Mouse (Mus musculus) MEL (cell line): ENCODE measurements around the gene Tmem235. TPM values are rescaled to one million over a fixed set of nuclear protein-coding genes. Genes with fewer than 3 reads are reported as not detected.

Experiments
- DNase-seq: peaks from one replicate; pipeline ENCODE4 v3.0.0; 2011; ENCODE audit warnings: low read depth, low spot score
- H3K27ac ChIP-seq: 2 replicates; pipeline ENCODE4 v1.5.1; 2012; ENCODE audit warnings: low read depth, mild to moderate bottlenecking, control low read depth, low read length, moderate library complexity; ENCODE audit not compliant: control insufficient read depth
- H3K27me3 ChIP-seq, 2 experiments: fragments of 150-350 bp in 1 of 2; sonication (generic) in 1 of 2; 2 replicates each; pipeline ENCODE4 v1.6.1; 2012; ENCODE audit warnings: low read length in 2 of 2, mild to moderate bottlenecking in 2 of 2, improper control_type of control experiment in 1 of 2, moderate library complexity in 1 of 2; ENCODE audit not compliant: insufficient read depth in 2 of 2, control insufficient read depth in 1 of 2
- H3K36me3 ChIP-seq, 2 experiments: 2 replicates each; pipeline ENCODE4 v1.6.1; 2012 to 2014; ENCODE audit warnings: low read length in 2 of 2, improper control_type of control experiment in 1 of 2, inconsistent platforms in 1 of 2, mild to moderate bottlenecking in 1 of 2; ENCODE audit not compliant: insufficient read depth in 2 of 2, control insufficient read depth in 1 of 2
- H3K4me1 ChIP-seq, 2 experiments: fragments of 150-350 bp in 1 of 2; sonication (generic) in 1 of 2; 2 replicates each; pipeline ENCODE4 v1.6.1; 2012; ENCODE audit warnings: low read length in 2 of 2, improper control_type of control experiment in 1 of 2, mild to moderate bottlenecking in 1 of 2; ENCODE audit not compliant: insufficient read depth in 2 of 2, control insufficient read depth in 1 of 2
- H3K4me3 ChIP-seq, 2 experiments: fragments of 150-350 bp in 1 of 2; sonication (generic) in 1 of 2; 2 replicates each; pipeline ENCODE4 v1.5.1; 2012; ENCODE audit warnings: low read depth in 2 of 2, low read length in 2 of 2, mild to moderate bottlenecking in 2 of 2, moderate library complexity in 2 of 2, control low read depth in 1 of 2, improper control_type of control experiment in 1 of 2; ENCODE audit not compliant: control insufficient read depth in 1 of 2, insufficient read depth in 1 of 2
- H3K79me2 ChIP-seq: 2 replicates; pipeline ENCODE4 v1.6.1; 2012; ENCODE audit warnings: mild to moderate bottlenecking, low read length, moderate library complexity; ENCODE audit not compliant: control insufficient read depth, poor library complexity, insufficient read depth
- H3K9ac ChIP-seq: 2 replicates; pipeline ENCODE4 v1.6.1; 2012; ENCODE audit warnings: low read depth, mild to moderate bottlenecking, control low read depth, low read length, moderate library complexity; ENCODE audit not compliant: control insufficient read depth, poor library complexity, severe bottlenecking
- H3K9me3 ChIP-seq: fragments of 150-350 bp; sonication (generic); replicated peaks from 2 replicates; pipeline ENCODE4 v1.6.1; 2012; ENCODE audit warnings: mild to moderate bottlenecking, low read length, improper control_type of control experiment, moderate library complexity; ENCODE audit not compliant: insufficient read depth
- CHD2 ChIP-seq: IDR thresholded peaks from 2 replicates; pipeline ENCODE4 v1.6.1; 2011; ENCODE audit warnings: low read length, improper control_type of control experiment
- CTCF ChIP-seq, 3 experiments: IDR thresholded peaks in 2 of 3; conservative IDR thresholded peaks in 1 of 3; 2 replicates each; pipeline ENCODE4 v1.5.1; 2011 to 2012; ENCODE audit warnings: low read length in 3 of 3, low read depth in 2 of 3, mild to moderate bottlenecking in 2 of 3, improper control_type of control experiment in 1 of 3, inconsistent platforms in 1 of 3, mixed read lengths in 1 of 3, moderate library complexity in 1 of 3; ENCODE audit not compliant: control insufficient read depth in 1 of 3, insufficient read depth in 1 of 3, poor library complexity in 1 of 3, severe bottlenecking in 1 of 3
- ELF1 ChIP-seq: IDR thresholded peaks from 2 replicates; pipeline ENCODE4 v1.6.1; 2014; ENCODE audit warnings: low read depth, mild to moderate bottlenecking, inconsistent platforms, low read length, improper control_type of control experiment, moderate library complexity
- EP300 ChIP-seq, 2 experiments: IDR thresholded peaks; 2 replicates each; pipeline ENCODE4 v1.6.1; 2011; ENCODE audit warnings: improper control_type of control experiment in 2 of 2, low read length in 2 of 2, low read depth in 1 of 2, mild to moderate bottlenecking in 1 of 2
- ETS1 ChIP-seq: IDR thresholded peaks from 2 replicates; pipeline ENCODE4 v1.6.1; 2012; ENCODE audit warnings: low read depth, mild to moderate bottlenecking, inconsistent platforms, low read length, improper control_type of control experiment, moderate library complexity
- GABPA ChIP-seq: IDR thresholded peaks from 2 replicates; pipeline ENCODE4 v1.6.1; 2012; ENCODE audit warnings: low read depth, mild to moderate bottlenecking, inconsistent platforms, low read length, improper control_type of control experiment, moderate library complexity
- GATA1 ChIP-seq: IDR thresholded peaks from 2 replicates; pipeline ENCODE4 v1.6.1; 2011; ENCODE audit warnings: low read depth, low read length, improper control_type of control experiment
- JUND ChIP-seq: IDR thresholded peaks from 2 replicates; pipeline ENCODE4 v1.6.1; 2011; ENCODE audit warnings: low read depth, mild to moderate bottlenecking, improper control_type of control experiment, low read length
- MAX ChIP-seq: IDR thresholded peaks from 2 replicates; pipeline ENCODE4 v1.6.1; 2011; ENCODE audit warnings: low read length, improper control_type of control experiment
- MAZ ChIP-seq: IDR thresholded peaks from 2 replicates; pipeline ENCODE4 v1.6.1; 2012; ENCODE audit warnings: low read depth, mild to moderate bottlenecking, inconsistent platforms, low read length, improper control_type of control experiment
- MYB ChIP-seq: IDR thresholded peaks from 2 replicates; pipeline ENCODE4 v1.6.1; 2011; ENCODE audit warnings: mild to moderate bottlenecking, low read depth, low read length, improper control_type of control experiment
- MYC ChIP-seq: IDR thresholded peaks from 2 replicates; pipeline ENCODE4 v1.6.1; 2011; ENCODE audit warnings: low read depth, mild to moderate bottlenecking, low read length, improper control_type of control experiment, moderate library complexity
- NELFE ChIP-seq: IDR thresholded peaks from 2 replicates; pipeline ENCODE4 v1.6.1; 2011; ENCODE audit warnings: low read depth, low read length, improper control_type of control experiment
- NRF1 ChIP-seq: IDR thresholded peaks from 2 replicates; pipeline ENCODE4 v1.6.1; 2014; ENCODE audit warnings: low read depth, mild to moderate bottlenecking, inconsistent platforms, low read length, improper control_type of control experiment, moderate library complexity; ENCODE audit not compliant: poor library complexity, insufficient read depth, severe bottlenecking
- POLR2A ChIP-seq, 2 experiments: IDR thresholded peaks; 2 replicates each; pipeline ENCODE4 v1.6.1; 2011 to 2012; ENCODE audit warnings: low read length in 2 of 2, mild to moderate bottlenecking in 2 of 2, control low read depth in 1 of 2, improper control_type of control experiment in 1 of 2, low read depth in 1 of 2, moderate library complexity in 1 of 2; ENCODE audit not compliant: control insufficient read depth in 1 of 2, insufficient read depth in 1 of 2, poor library complexity in 1 of 2
- POLR2AphosphoS5 ChIP-seq: IDR thresholded peaks from 2 replicates; pipeline ENCODE4 v1.6.1; 2012; ENCODE audit warnings: low read depth, borderline replicate concordance, mild to moderate bottlenecking, inconsistent platforms, low read length, moderate library complexity, mixed read lengths
- RAD21 ChIP-seq: IDR thresholded peaks from 2 replicates; pipeline ENCODE4 v1.6.1; 2011; ENCODE audit warnings: mild to moderate bottlenecking, low read depth, low read length, improper control_type of control experiment
- RCOR1 ChIP-seq: IDR thresholded peaks from 2 replicates; pipeline ENCODE4 v1.6.1; 2012; ENCODE audit warnings: low read depth, mild to moderate bottlenecking, inconsistent platforms, low read length, improper control_type of control experiment
- SIN3A ChIP-seq: IDR thresholded peaks from 2 replicates; pipeline ENCODE4 v1.6.1; 2012; ENCODE audit warnings: low read length, improper control_type of control experiment, inconsistent platforms
- SMC3 ChIP-seq: IDR thresholded peaks from 2 replicates; pipeline ENCODE4 v1.6.1; 2011; ENCODE audit warnings: low read depth, low read length, improper control_type of control experiment
- TAL1 ChIP-seq: IDR thresholded peaks from 2 replicates; pipeline ENCODE4 v1.6.1; 2012; ENCODE audit warnings: mild to moderate bottlenecking, inconsistent platforms, low read length, moderate library complexity, mixed read lengths
- TCF12 ChIP-seq: IDR thresholded peaks from 2 replicates; pipeline ENCODE4 v1.6.1; 2014; ENCODE audit warnings: low read depth, mild to moderate bottlenecking, inconsistent platforms, low read length, improper control_type of control experiment, moderate library complexity
- UBTF ChIP-seq: IDR thresholded peaks from 2 replicates; pipeline ENCODE4 v1.6.1; 2012; ENCODE audit warnings: low read depth, mild to moderate bottlenecking, inconsistent platforms, low read length, improper control_type of control experiment, moderate library complexity, borderline replicate concordance; ENCODE audit not compliant: insufficient read depth
- USF1 ChIP-seq: IDR thresholded peaks from 2 replicates; pipeline ENCODE4 v1.6.1; 2014; ENCODE audit warnings: low read depth, mild to moderate bottlenecking, inconsistent platforms, low read length, improper control_type of control experiment, moderate library complexity
- ZC3H11A ChIP-seq: IDR thresholded peaks from 2 replicates; pipeline ENCODE4 v1.6.1; 2012; ENCODE audit warnings: low read depth, mild to moderate bottlenecking, inconsistent platforms, low read length, improper control_type of control experiment
- ZKSCAN1 ChIP-seq: IDR thresholded peaks from 2 replicates; pipeline ENCODE4 v1.6.1; 2012; ENCODE audit warnings: low read depth, mild to moderate bottlenecking, inconsistent platforms, low read length, improper control_type of control experiment, moderate library complexity
- ZMIZ1 ChIP-seq: IDR thresholded peaks from 2 replicates; pipeline ENCODE4 v1.6.1; 2012; ENCODE audit warnings: low read depth, mild to moderate bottlenecking, inconsistent platforms, low read length, improper control_type of control experiment, moderate library complexity
- polyA plus RNA-seq, 2 experiments: library from polyadenylated mRNA; stranded (reverse) in 1 of 2; unstranded in 1 of 2; fragments of >175 nt in 1 of 2; fragments of >200 nt in 1 of 2; gene quantifications; 2 replicates each; pipeline versions ENCODE4 v1.2.1 to v1.2.4; 2012; ENCODE audit warnings: low replicate concordance in 2 of 2, low read depth in 1 of 2; ENCODE audit not compliant: insufficient read length in 2 of 2, insufficient read depth in 1 of 2, missing spikeins in 1 of 2
- total RNA-seq: library from RNA; depleted of rRNA; stranded (reverse); fragments of 300-350 nt; gene quantifications from 2 replicates; pipeline ENCODE4 v1.2.3, GENCODE M21; 2012

The Tmem235 gene
- total and polyA plus RNA-seq, 3 experiments, result 0.04 TPM; not detected in 1

- DNase-seq, result peak; percentile 89
- Histone ChIP-seq H3K4me1 (peaks cover 0 to 5% of the 10 kb centered on the region in 2 experiments; a peak in 1 of 4 replicates), H3K9me3 (no peaks in the 10 kb centered on the region), H3K27me3 (peaks cover 0 to 2% of the 10 kb centered on the region in 2 experiments; a peak in 3 of 4 replicates), H3K9ac (peak overlapping the region; percentile 52), H3K79me2 (no peaks in the 10 kb centered on the region), H3K36me3 (peaks cover 0 to 6% of the 10 kb centered on the region in 2 experiments; a peak in 2 of 4 replicates), H3K27ac (peak overlapping the region; percentile 32), H3K4me3 (peak overlapping the region in 1 of 2 experiments; percentile 32; a peak in 2 of 4 replicates)
- TF ChIP-seq JUND, result no peak
- 0 out of 2 replicates have a peak, but pooled peaks have one; percentile 6 for TF ChIP-seq RCOR1
- TF ChIP-seq NRF1, result no peak
- TF ChIP-seq SIN3A, result 0 out of 2 replicates have a peak, but pooled peaks have one; percentile 9
- TF ChIP-seq TCF12, result peak; percentile 12; the same call in 1 of the 2 replicates
- TF ChIP-seq POLR2A (IDR thresholded peaks at IDR 0.05; ENCODE audit: control insufficient read depth in 1 of 2, insufficient read depth in 1 of 2, low read depth in 1 of 2, low read length in 2 of 2, poor library complexity in 1 of 2), result no peak
- 0 out of 4 replicates have a peak, but pooled peaks of 1 of the 2 experiments have one; percentile 16 for TF ChIP-seq EP300 (IDR thresholded peaks at IDR 0.05; ENCODE audit: low read depth in 1 of 2, low read length in 2 of 2)
- TF ChIP-seq ZKSCAN1, result no peak
- no peak for TF ChIP-seq CHD2
- no peak for TF ChIP-seq USF1
- no peak for TF ChIP-seq GABPA
- no peak for TF ChIP-seq GATA1
- peak; percentile 97 to 99 (median 98) for TF ChIP-seq CTCF (IDR thresholded peaks at IDR 0.05 in 2 of 3, conservative IDR thresholded peaks at IDR 0.05 in 1 of 3; ENCODE audit: control insufficient read depth in 1 of 3, insufficient read depth in 1 of 3, low read depth in 2 of 3, low read length in 3 of 3, poor library complexity in 1 of 3, severe bottlenecking in 1 of 3)
- peak; percentile 87 for TF ChIP-seq MAZ
- TF ChIP-seq NELFE, result no peak
- TF ChIP-seq MAX, result no peak; the same call in 1 of the 2 replicates
- no peak for TF ChIP-seq POLR2AphosphoS5
- peak; percentile 70 for TF ChIP-seq RAD21
- TF ChIP-seq SMC3, result peak; percentile 84
- 0 out of 2 replicates have a peak, but pooled peaks have one; percentile 9 for TF ChIP-seq ETS1
- TF ChIP-seq ELF1, result peak; percentile 62
- peak; percentile 70 for TF ChIP-seq ZC3H11A
- TF ChIP-seq ZMIZ1, result no peak
- no peak for TF ChIP-seq UBTF
- no peak for TF ChIP-seq TAL1
- peak; percentile 17; the same call in 1 of the 2 replicates for TF ChIP-seq MYB
- TF ChIP-seq MYC, result no peak
Measured at GRCm38 (mm10) chr11:117912684-117913352, 52.3 kb downstream of the Tmem235 start.
